Mouse (Mus musculus) CH12.LX (cell line): ENCODE measurements around the gene Nob1. TPM values are rescaled to one million over a fixed set of nuclear protein-coding genes. Genes with fewer than 3 reads are reported as not detected.

Source experiments
- DNase-seq: peaks from one replicate; pipeline ENCODE4 v3.0.0-alpha.2; 2013; ENCODE audit errors: extremely low read depth
- H3K27ac ChIP-seq: 2 replicates; pipeline ENCODE4 v1.5.1; 2012; ENCODE audit warnings: low read depth, mild to moderate bottlenecking, control low read depth, moderate library complexity; ENCODE audit not compliant: insufficient read depth
- H3K27me3 ChIP-seq: replicated peaks from 2 replicates; pipeline ENCODE3; 2012; ENCODE audit warnings: inconsistent platforms
- H3K36me3 ChIP-seq, 2 experiments: replicated peaks in 1 of 2; 2 replicates each; pipeline versions ENCODE3 to v1.6.1; 2012; ENCODE audit warnings: inconsistent platforms in 1 of 2, low read length in 1 of 2, mild to moderate bottlenecking in 1 of 2, mixed read lengths in 1 of 2, moderate library complexity in 1 of 2; ENCODE audit not compliant: control insufficient read depth in 1 of 2, insufficient read depth in 1 of 2
- H3K4me1 ChIP-seq, 2 experiments: 2 replicates each; pipeline ENCODE4 v1.6.1; 2012; ENCODE audit warnings: inconsistent platforms in 1 of 2, moderate library complexity in 1 of 2; ENCODE audit not compliant: insufficient read depth in 2 of 2, control insufficient read depth in 1 of 2
- H3K4me2 ChIP-seq: 2 replicates; pipeline ENCODE4 v1.6.1; 2012; ENCODE audit warnings: low read depth, mild to moderate bottlenecking, control low read depth; ENCODE audit not compliant: poor library complexity, insufficient read depth, severe bottlenecking
- H3K4me3 ChIP-seq, 3 experiments: fragments of 150-350 bp in 1 of 3; sonication (generic) in 1 of 3; replicated peaks in 1 of 3; 2 replicates each; pipeline versions ENCODE3 to v1.5.1; 2011 to 2012; ENCODE audit warnings: low read depth in 2 of 3, low read length in 2 of 3, mild to moderate bottlenecking in 2 of 3, moderate library complexity in 2 of 3, control low read depth in 1 of 3, improper control_type of control experiment in 1 of 3, inconsistent platforms in 1 of 3, mixed read lengths in 1 of 3; ENCODE audit not compliant: poor library complexity in 1 of 3
- H3K79me2 ChIP-seq: replicated peaks from 2 replicates; pipeline ENCODE4 v1.6.1; 2012; ENCODE audit warnings: mild to moderate bottlenecking, moderate library complexity; ENCODE audit not compliant: control insufficient read depth, poor library complexity, insufficient read depth, severe bottlenecking; ENCODE audit errors: extremely low read depth
- H3K9ac ChIP-seq: 2 replicates; pipeline ENCODE4 v1.6.1; 2012; ENCODE audit warnings: low read depth, mild to moderate bottlenecking, control low read depth, moderate library complexity; ENCODE audit not compliant: insufficient read depth
- H3K9me3 ChIP-seq: replicated peaks from 2 replicates; pipeline ENCODE3; 2012; ENCODE audit warnings: low read length, inconsistent platforms, mixed read lengths
- BHLHE40 ChIP-seq: IDR thresholded peaks from 2 replicates; pipeline ENCODE4 v1.6.1; 2011; ENCODE audit warnings: mild to moderate bottlenecking, low read depth, low read length, improper control_type of control experiment
- CHD1 ChIP-seq: IDR thresholded peaks from 2 replicates; pipeline ENCODE4 v1.6.1; 2012; ENCODE audit warnings: low read depth, low read length, improper control_type of control experiment, inconsistent platforms
- CHD2 ChIP-seq: IDR thresholded peaks from 2 replicates; pipeline ENCODE4 v1.6.1; 2011; ENCODE audit warnings: low read length, improper control_type of control experiment
- CTCF ChIP-seq, 2 experiments: IDR thresholded peaks in 1 of 2; conservative IDR thresholded peaks in 1 of 2; 2 replicates each; pipeline ENCODE4 v1.5.1; 2011 to 2012; ENCODE audit warnings: low read depth in 2 of 2, low read length in 2 of 2, improper control_type of control experiment in 1 of 2, inconsistent platforms in 1 of 2, mild to moderate bottlenecking in 1 of 2, moderate library complexity in 1 of 2
- E2F4 ChIP-seq: IDR thresholded peaks from 2 replicates; pipeline ENCODE4 v1.6.1; 2011; ENCODE audit warnings: low read depth, low read length, improper control_type of control experiment; ENCODE audit not compliant: insufficient replicate concordance
- ELF1 ChIP-seq: IDR thresholded peaks from 2 replicates; pipeline ENCODE4 v1.6.1; 2014; ENCODE audit warnings: low read depth, mild to moderate bottlenecking, inconsistent platforms, low read length, improper control_type of control experiment
- GABPA ChIP-seq: IDR thresholded peaks from 2 replicates; pipeline ENCODE4 v1.6.1; 2012; ENCODE audit warnings: low read depth, low read length, improper control_type of control experiment, inconsistent platforms; ENCODE audit not compliant: insufficient replicate concordance
- IRF4 ChIP-seq: IDR thresholded peaks from 2 replicates; pipeline ENCODE4 v1.6.1; 2014; ENCODE audit warnings: low read depth, mild to moderate bottlenecking, inconsistent platforms, low read length, improper control_type of control experiment
- JUN ChIP-seq: IDR thresholded peaks from 2 replicates; pipeline ENCODE4 v1.6.1; 2011; ENCODE audit warnings: low read depth, mild to moderate bottlenecking, low read length, improper control_type of control experiment, moderate library complexity; ENCODE audit not compliant: insufficient read depth
- JUND ChIP-seq: conservative IDR thresholded peaks from 2 replicates; pipeline ENCODE4 v1.6.1; 2011; ENCODE audit warnings: low read depth, low read length, improper control_type of control experiment
- MAFK ChIP-seq: IDR thresholded peaks from 2 replicates; pipeline ENCODE4 v1.6.1; 2011; ENCODE audit warnings: low read length, improper control_type of control experiment; ENCODE audit not compliant: insufficient replicate concordance
- MEF2A ChIP-seq: IDR thresholded peaks from 2 replicates; pipeline ENCODE4 v1.6.1; 2014; ENCODE audit warnings: low read depth, mild to moderate bottlenecking, inconsistent platforms, low read length, improper control_type of control experiment, borderline replicate concordance
- MXI1 ChIP-seq: IDR thresholded peaks from 2 replicates; pipeline ENCODE4 v1.6.1; 2011; ENCODE audit warnings: mild to moderate bottlenecking, low read depth, low read length, improper control_type of control experiment
- NELFE ChIP-seq: IDR thresholded peaks from 2 replicates; pipeline ENCODE4 v1.6.1; 2011; ENCODE audit warnings: low read depth, low read length, improper control_type of control experiment
- NRF1 ChIP-seq: IDR thresholded peaks from 2 replicates; pipeline ENCODE4 v1.6.1; 2014; ENCODE audit warnings: low read depth, mild to moderate bottlenecking, inconsistent platforms, low read length, improper control_type of control experiment, moderate library complexity
- PAX5 ChIP-seq: IDR thresholded peaks from 2 replicates; pipeline ENCODE4 v1.6.1; 2012; ENCODE audit warnings: low read length, inconsistent platforms, mixed read lengths
- POLR2A ChIP-seq: IDR thresholded peaks from 2 replicates; pipeline ENCODE4 v1.6.1; 2011; ENCODE audit warnings: low read depth, mild to moderate bottlenecking, improper control_type of control experiment, low read length
- POLR2AphosphoS2 ChIP-seq: IDR thresholded peaks from 2 replicates; pipeline ENCODE4 v1.6.1; 2011; ENCODE audit warnings: low read depth, low read length, improper control_type of control experiment
- RAD21 ChIP-seq: IDR thresholded peaks from 2 replicates; pipeline ENCODE4 v1.6.1; 2011; ENCODE audit warnings: low read depth, mild to moderate bottlenecking, low read length, improper control_type of control experiment, moderate library complexity
- RCOR1 ChIP-seq: conservative IDR thresholded peaks from 2 replicates; pipeline ENCODE4 v1.6.1; 2012; ENCODE audit warnings: low read depth, mild to moderate bottlenecking, inconsistent platforms, low read length, improper control_type of control experiment
- SMC3 ChIP-seq: IDR thresholded peaks from 2 replicates; pipeline ENCODE4 v1.6.1; 2011; ENCODE audit warnings: low read depth, low read length, improper control_type of control experiment
- TBP ChIP-seq: conservative IDR thresholded peaks from 2 replicates; pipeline ENCODE4 v1.6.1; 2011; ENCODE audit warnings: low read depth, low read length, improper control_type of control experiment
- TCF12 ChIP-seq: IDR thresholded peaks from 2 replicates; pipeline ENCODE4 v1.6.1; 2014; ENCODE audit warnings: low read depth, mild to moderate bottlenecking, inconsistent platforms, low read length, improper control_type of control experiment
- USF1 ChIP-seq: IDR thresholded peaks from 2 replicates; pipeline ENCODE4 v1.6.1; 2014; ENCODE audit warnings: low read depth, mild to moderate bottlenecking, inconsistent platforms, low read length, improper control_type of control experiment
- USF2 ChIP-seq: conservative IDR thresholded peaks from 2 replicates; pipeline ENCODE4 v1.6.1; 2011; ENCODE audit warnings: low read depth, low read length, improper control_type of control experiment
- ZKSCAN1 ChIP-seq: IDR thresholded peaks from 2 replicates; pipeline ENCODE4 v1.6.1; 2012; ENCODE audit warnings: low read depth, inconsistent platforms, low read length, improper control_type of control experiment, borderline replicate concordance
- ZMIZ1 ChIP-seq: IDR thresholded peaks from 2 replicates; pipeline ENCODE4 v1.6.1; 2012; ENCODE audit warnings: low read depth, mild to moderate bottlenecking, inconsistent platforms, low read length, improper control_type of control experiment
- dilution Hi-C: fragments of 300-500 bp; cut with MboI; formaldehyde crosslinking; loops from 2 replicates; pipeline ENCODE4 v1.14.3; 2020; ENCODE audit warnings: low sequenced_read_pairs; ENCODE audit not compliant: extremely low pct_unique_long_range_greater_than_20kb, extremely low pct_ligation_motif_present
- in situ Hi-C: fragments of 300-500 bp; cut with MboI; formaldehyde crosslinking; loops from 3 replicates; pipeline ENCODE4 v1.14.3; 2019; ENCODE audit warnings: low sequenced_read_pairs, low pct_ligation_motif_present, low pct_unique_long_range_greater_than_20kb, mixed read lengths
- polyA plus RNA-seq: library from polyadenylated mRNA; unstranded; fragments of >175 nt; gene quantifications from 2 replicates; pipeline ENCODE4 v1.2.1, GENCODE M21; 2012; ENCODE audit warnings: low read depth; ENCODE audit not compliant: insufficient read length
- total RNA-seq, 2 experiments: library from RNA; depleted of rRNA; stranded (reverse); fragments of 300-350 nt in 1 of 2; fragments of >200 nt in 1 of 2; gene quantifications; 2 replicates each; pipeline ENCODE4 v1.2.3; 2012 to 2014

The Nob1 gene
- total and polyA plus RNA-seq, 3 experiments: 21.4 to 109 (median 73.1) TPM

DNA sequence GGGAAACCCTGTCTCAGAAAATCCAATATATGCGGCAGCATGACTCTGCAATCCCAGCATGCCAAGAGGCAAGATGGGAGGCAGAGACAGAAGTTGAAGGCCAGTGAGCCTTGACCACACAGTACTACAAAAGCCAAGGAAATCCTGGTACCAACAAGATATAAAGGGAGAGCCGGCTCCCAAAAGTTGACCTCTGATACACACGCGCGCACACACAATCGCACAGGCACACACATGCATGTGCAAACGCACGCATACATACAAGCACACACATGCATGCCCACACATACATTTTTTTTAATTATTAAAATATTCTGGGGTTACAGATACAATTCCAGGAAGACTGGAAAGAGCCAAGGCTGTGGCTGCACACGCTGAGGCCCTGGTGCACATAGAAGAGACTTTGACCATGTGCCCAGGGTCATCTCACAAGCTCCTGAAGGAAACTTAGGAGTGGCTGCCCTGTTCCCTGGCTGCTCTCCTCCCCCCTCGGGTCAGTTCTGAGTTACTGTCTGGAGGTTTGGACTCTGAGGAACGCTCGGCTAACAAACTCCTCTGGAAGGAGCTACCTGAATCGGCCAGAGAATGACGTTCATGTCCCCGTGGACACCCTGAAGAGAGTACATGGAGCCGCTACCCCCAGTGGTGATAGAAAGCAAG lies 34.2 kb downstream of the Nob1 start:
- H3K9ac ChIP-seq: no peak overlapping the region
- H3K4me3 ChIP-seq: no peak overlapping the region
- no peak for DNase-seq
- no peak for TF ChIP-seq PAX5
- no peak for TF ChIP-seq NELFE
- TF ChIP-seq NRF1: no peak
- no peak for TF ChIP-seq MEF2A
- TF ChIP-seq CTCF (conservative IDR thresholded peaks at IDR 0.05 in 1 of 2, IDR thresholded peaks at IDR 0.05 in 1 of 2; ENCODE audit: low read depth in 2 of 2, low read length in 2 of 2): no peak
- no peak for TF ChIP-seq BHLHE40
- no peak for TF ChIP-seq CHD1
- no peak for TF ChIP-seq ELF1
- TF ChIP-seq CHD2: no peak
- no peak for TF ChIP-seq USF2
- TF ChIP-seq POLR2A: no peak
- no peak for TF ChIP-seq TCF12
- no peak for TF ChIP-seq POLR2AphosphoS2
- TF ChIP-seq E2F4: no peak
- peaks cover 0 to 7% of the 10 kb centered on the region in 2 experiments for H3K36me3 ChIP-seq
- peaks cover 3 to 4% of the 10 kb centered on the region in 2 experiments; a peak in 1 of 4 replicates for H3K4me1 ChIP-seq
- no peak overlapping the region for H3K27ac ChIP-seq
- no peaks in the 10 kb centered on the region for H3K27me3 ChIP-seq
- dilution Hi-C loops: no loop called here
- no peak overlapping the region for H3K4me2 ChIP-seq
- no peaks in the 10 kb centered on the region for H3K9me3 ChIP-seq
- no peaks in the 10 kb centered on the region for H3K79me2 ChIP-seq
- in situ Hi-C loops: no loop called here

DNA sequence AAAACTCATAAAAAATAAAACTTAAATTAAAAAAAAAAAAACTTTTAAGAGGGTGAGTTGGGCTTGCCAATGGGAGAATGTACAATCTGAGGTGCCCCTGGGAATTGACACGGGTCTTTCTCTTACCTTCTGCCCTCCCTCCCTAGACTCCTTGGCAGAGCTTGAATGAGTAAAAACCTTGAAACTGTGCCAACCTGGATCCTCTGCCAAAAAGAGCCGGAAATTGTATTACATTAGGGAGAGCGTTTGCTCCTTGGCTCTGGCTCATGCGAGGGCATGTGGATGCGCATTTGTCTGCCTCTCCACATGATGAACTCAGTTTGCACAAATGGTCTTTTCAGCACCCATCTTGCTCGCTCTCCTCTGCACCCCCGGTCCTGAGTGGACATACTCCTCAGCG lies 35.3 kb downstream of the Nob1 start:
- peaks cover 0 to 7% of the 10 kb centered on the region in 2 experiments for H3K36me3 ChIP-seq
- in situ Hi-C loops: loop anchor here (5.0 kb wide), 1 partner anchor 188 kb away; no protein-coding TSS in a partner anchor
- H3K27ac ChIP-seq: no peak overlapping the region
- H3K4me3 ChIP-seq: no peak overlapping the region
- dilution Hi-C loops: no loop called here
- no peaks in the 10 kb centered on the region for H3K27me3 ChIP-seq
- H3K4me1 ChIP-seq: peaks cover 3 to 4% of the 10 kb centered on the region in 2 experiments; a peak in 1 of 4 replicates
- H3K9ac ChIP-seq: no peak overlapping the region
- no peaks in the 10 kb centered on the region for H3K9me3 ChIP-seq
- no peak for TF ChIP-seq JUND
- TF ChIP-seq E2F4: no peak
- no peak for TF ChIP-seq IRF4
- TF ChIP-seq ZMIZ1: no peak
- no peak for TF ChIP-seq RCOR1
- TF ChIP-seq ZKSCAN1: no peak
- TF ChIP-seq MAFK: no peak
- no peak for TF ChIP-seq GABPA
- TF ChIP-seq TCF12: no peak
- no peak for TF ChIP-seq RAD21
- TF ChIP-seq CHD1: no peak
- no peak for TF ChIP-seq POLR2AphosphoS2
- no peak for TF ChIP-seq NRF1
- TF ChIP-seq MXI1: no peak
- TF ChIP-seq SMC3: no peak
- no peak for TF ChIP-seq JUN
- TF ChIP-seq TBP: no peak
- TF ChIP-seq USF1: no peak
- H3K79me2 ChIP-seq: no peaks in the 10 kb centered on the region
- no peak for DNase-seq
- H3K4me2 ChIP-seq: no peak overlapping the region
